Mouse (Mus musculus) stomach, embryonic 14.5 days (tissue): ENCODE data around the gene Fgr. TPM values are rescaled to one million over a fixed set of nuclear protein-coding genes. Genes with fewer than 3 reads are reported as not detected.

ENCODE experiments used
- ATAC-seq: fragments of 200-750 bp; cut with Nextera tagmentation; 2 replicates; pipeline ENCODE4 v1.8.0; 2017; ENCODE audit warnings: low read depth, moderate TSS enrichment; ENCODE audit not compliant: insufficient number of reproducible peaks, insufficient read depth, low FRiP score
- H3K27ac ChIP-seq: fragments of 300-500 bp; sonication (generic); 2 replicates; pipeline ENCODE4 v1.5.1; 2014; ENCODE audit warnings: mild to moderate bottlenecking, low read length, moderate library complexity, mixed read lengths
- H3K27me3 ChIP-seq: fragments of 300-500 bp; sonication (generic); 2 replicates; pipeline ENCODE4 v1.6.1; 2014; ENCODE audit warnings: low read length, control low read depth, mixed read lengths; ENCODE audit not compliant: control insufficient read depth, insufficient read depth
- H3K36me3 ChIP-seq: fragments of 300-500 bp; sonication (generic); 2 replicates; pipeline ENCODE4 v1.6.1; 2014; ENCODE audit warnings: mild to moderate bottlenecking, control low read depth, low read length, moderate library complexity, mixed read lengths; ENCODE audit not compliant: control insufficient read depth, insufficient read depth
- H3K4me1 ChIP-seq: fragments of 300-500 bp; sonication (generic); 2 replicates; pipeline ENCODE4 v1.6.1; 2014; ENCODE audit warnings: low read length, control low read depth, mixed read lengths; ENCODE audit not compliant: control insufficient read depth, insufficient read depth
- H3K4me2 ChIP-seq: fragments of 300-500 bp; sonication (generic); replicated peaks from 2 replicates; pipeline ENCODE4 v1.6.1; 2014; ENCODE audit warnings: low read depth, low read length, control low read depth
- H3K4me3 ChIP-seq: fragments of 300-500 bp; sonication (generic); 2 replicates; pipeline ENCODE4 v1.5.1; 2014; ENCODE audit warnings: low read depth, low read length, control low read depth
- H3K9ac ChIP-seq: fragments of 300-500 bp; sonication (generic); replicated peaks from 2 replicates; pipeline ENCODE4 v1.6.1; 2014; ENCODE audit warnings: low read depth, mild to moderate bottlenecking, control low read depth, low read length, moderate library complexity, mixed read lengths
- H3K9me3 ChIP-seq: fragments of 300-500 bp; sonication (generic); 2 replicates; pipeline ENCODE4 v1.6.1; 2016; ENCODE audit warnings: low read depth, low read length, control low read depth; ENCODE audit not compliant: control insufficient read depth
- WGBS: fragments of 180-500 bp; shearing (Covaris S2); extraction: QIAGEN DNeasy Blood & Tissue Kit; methylation state at CpG from one replicate; pipeline ENCODE4 v1.1.7; 2014; 5-methylcytosine and 5-hydroxymethylcytosine counted together
- polyA plus RNA-seq: library from polyadenylated mRNA; unstranded; fragments of >200 nt; fragmentation: Nextera tagmentation; extraction: Ambion mirVana; gene quantifications from 2 replicates; pipeline ENCODE4 v1.2.1, GENCODE M21; 2014

Fgr gene
- polyA plus RNA-seq, 1 experiment from 2014 or later = 0.19 TPM

DNA sequence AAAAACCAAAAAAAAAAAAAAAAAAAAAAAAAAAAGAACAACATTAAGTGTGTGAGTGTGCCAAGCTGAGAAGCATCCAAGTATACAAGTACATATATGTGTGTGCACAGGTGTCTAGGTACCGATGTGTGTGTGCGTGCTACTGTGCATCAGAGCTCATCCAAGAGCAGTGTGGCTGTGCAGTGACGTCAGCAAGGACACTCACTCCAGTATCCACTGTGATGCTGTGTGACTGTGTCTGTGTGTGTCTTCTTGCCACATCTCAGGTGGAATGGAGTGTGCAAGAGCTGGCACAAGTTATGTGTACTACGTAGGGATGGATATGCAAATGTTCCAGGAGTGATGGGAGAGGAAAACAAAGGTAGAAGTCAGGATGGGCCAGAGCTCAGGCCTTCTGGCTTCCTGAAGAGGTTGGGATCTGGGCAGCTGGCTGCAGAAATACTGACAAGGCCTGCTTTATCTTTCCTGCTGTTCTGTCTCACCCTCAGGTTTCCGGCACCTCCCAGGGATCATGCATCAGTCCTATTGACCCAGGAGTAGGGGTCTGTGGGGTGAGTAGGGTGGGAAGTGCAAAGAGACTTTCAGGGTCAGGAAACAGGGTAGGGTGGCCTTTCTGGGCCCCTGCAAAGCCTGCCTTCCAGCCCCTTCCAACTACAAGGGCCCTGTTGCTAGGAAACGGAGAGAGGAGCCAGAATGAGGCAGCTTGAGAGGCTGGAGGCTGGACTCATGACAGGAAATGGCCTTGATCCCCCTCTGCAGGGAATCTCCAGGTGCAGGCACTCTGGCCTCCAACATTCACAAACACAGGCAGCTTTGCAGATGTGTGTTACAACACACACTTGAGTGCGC lies 10.0 kb downstream of the Fgr start:
- no peak overlapping the region for H3K9ac ChIP-seq

GRCm38 (mm10) chr4:132988581-132989355 lies 14.9 kb downstream of the Fgr start:
- Histone ChIP-seq H3K36me3 (no peaks in the 10 kb centered on the region), H3K27ac (no peak overlapping the region), H3K4me1 (peaks cover 5% of the 10 kb centered on the region), H3K9me3 (no peaks in the 10 kb centered on the region), H3K9ac (no peak overlapping the region), H3K4me3 (no peak overlapping the region), H3K4me2 (no peak overlapping the region), H3K27me3 (no peaks in the 10 kb centered on the region)
- WGBS = 83% methylated on average over 6 of the region's 6 CpGs
- ATAC-seq = no peak

More for the DNA sequence above, 10.0 kb downstream of the Fgr start:
- Histone ChIP-seq H3K9me3 (no peaks in the 10 kb centered on the region), H3K27me3 (no peaks in the 10 kb centered on the region), H3K4me2 (no peak overlapping the region), H3K36me3 (no peaks in the 10 kb centered on the region), H3K27ac (peak overlapping the region; percentile 64), H3K4me1 (peaks cover 7% of the 10 kb centered on the region), H3K4me3 (no peak overlapping the region)
- no peak for ATAC-seq
- WGBS = 46% methylated on average over 7 of the region's 7 CpGs

DNA sequence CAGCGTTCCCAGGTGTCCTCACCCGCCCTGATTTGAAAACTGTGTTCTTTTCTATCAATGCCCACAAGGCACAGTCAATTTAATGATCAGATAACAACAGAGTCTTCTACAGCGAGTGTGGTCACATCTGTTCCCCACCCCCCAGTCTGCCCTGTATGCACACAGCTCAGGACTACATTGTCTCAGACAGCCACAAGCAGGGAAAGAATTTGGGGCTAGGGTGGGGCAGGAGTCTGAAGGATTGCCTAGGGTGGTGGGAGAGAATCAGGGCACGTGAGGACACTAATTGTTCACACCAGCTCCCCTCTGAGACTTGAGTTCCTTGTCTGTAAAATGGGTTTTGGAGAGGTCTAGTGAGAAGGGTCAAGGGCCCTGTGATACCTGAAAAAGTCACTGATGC lies 19.7 kb downstream of the Fgr start:
- Histone ChIP-seq H3K4me3 (no peak overlapping the region), H3K36me3 (no peaks in the 10 kb centered on the region), H3K27ac (no peak overlapping the region), H3K9ac (no peak overlapping the region), H3K9me3 (no peaks in the 10 kb centered on the region), H3K27me3 (no peaks in the 10 kb centered on the region), H3K4me1 (no peaks in the 10 kb centered on the region), H3K4me2 (no peak overlapping the region)
- 58% methylated on average over 4 of the region's 4 CpGs for WGBS
- no peak for ATAC-seq

DNA sequence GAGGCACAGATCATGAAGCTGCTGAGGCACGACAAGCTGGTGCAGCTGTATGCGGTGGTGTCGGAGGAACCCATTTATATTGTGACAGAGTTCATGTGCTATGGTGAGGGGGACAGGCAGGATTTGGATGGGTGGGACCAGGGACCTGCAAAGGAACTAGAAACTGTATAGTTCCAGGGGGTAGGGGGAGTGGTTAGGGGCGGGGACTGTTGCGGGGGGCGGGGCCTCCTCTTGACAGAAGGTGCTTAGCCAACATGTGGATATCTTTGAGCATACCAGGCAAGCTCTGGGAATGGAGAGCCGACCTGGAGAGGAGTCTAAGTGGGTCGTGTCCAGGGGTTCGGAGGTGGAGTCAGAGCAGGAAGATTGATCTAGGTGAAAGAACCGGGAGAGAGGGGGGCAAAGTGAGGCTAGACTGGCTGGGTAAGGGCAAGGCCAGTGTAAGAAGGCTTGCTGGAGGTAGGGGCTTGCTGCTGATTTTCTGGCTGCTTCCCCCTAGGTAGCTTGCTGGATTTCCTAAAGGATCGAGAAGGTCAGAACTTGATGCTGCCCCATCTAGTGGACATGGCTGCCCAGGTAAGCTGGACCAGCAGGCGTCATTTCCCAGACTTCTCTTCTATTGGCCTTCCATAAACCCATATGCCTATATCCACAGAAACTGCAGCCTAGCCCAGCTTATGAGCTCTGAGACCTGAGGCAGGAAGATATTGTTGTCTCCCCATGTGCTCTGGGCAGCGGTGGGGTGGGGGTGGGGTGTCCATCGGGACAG lies 23.8 kb downstream of the Fgr start:
- H3K27ac ChIP-seq = no peak overlapping the region
- no peaks in the 10 kb centered on the region; the same call in 1 of the 2 replicates for H3K4me1 ChIP-seq
- H3K27me3 ChIP-seq = no peaks in the 10 kb centered on the region
- H3K4me3 ChIP-seq = no peak overlapping the region
- no peak for ATAC-seq
- no peak overlapping the region for H3K4me2 ChIP-seq
- 41% methylated on average over 14 of the region's 14 CpGs for WGBS
- H3K9ac ChIP-seq = no peak overlapping the region
- H3K36me3 ChIP-seq = no peaks in the 10 kb centered on the region
- no peaks in the 10 kb centered on the region for H3K9me3 ChIP-seq

- WGBS = 21% methylated on average over 10 of the region's 10 CpGs
- H3K4me2 ChIP-seq = no peak overlapping the region
These were observed 29.0 kb downstream of the Fgr start for GRCm38 (mm10) chr4:133002896-133003295.

GRCm38 (mm10) chr4:133003316-133004018 lies 29.6 kb downstream of the Fgr start:
- H3K4me2 ChIP-seq = no peak overlapping the region
- no peaks in the 10 kb centered on the region for H3K36me3 ChIP-seq
- WGBS = 46% methylated on average over 21 of the region's 21 CpGs
- H3K9me3 ChIP-seq = no peaks in the 10 kb centered on the region
- H3K27ac ChIP-seq = no peak overlapping the region
- H3K9ac ChIP-seq = no peak overlapping the region
- no peak overlapping the region for H3K4me3 ChIP-seq
- H3K27me3 ChIP-seq = no peaks in the 10 kb centered on the region
- no peak for ATAC-seq
- peaks cover 2% of the 10 kb centered on the region; the same call in 1 of the 2 replicates for H3K4me1 ChIP-seq

More at GRCm38 (mm10) chr4:133002896-133003295, 29.0 kb downstream of the Fgr start:
- H3K4me1 ChIP-seq = peaks cover 2% of the 10 kb centered on the region; the same call in 1 of the 2 replicates
- H3K9me3 ChIP-seq = no peaks in the 10 kb centered on the region
- no peak overlapping the region for H3K4me3 ChIP-seq
- H3K27ac ChIP-seq = no peak overlapping the region
- ATAC-seq = no peak
- H3K9ac ChIP-seq = no peak overlapping the region
- no peaks in the 10 kb centered on the region for H3K27me3 ChIP-seq
- H3K36me3 ChIP-seq = no peaks in the 10 kb centered on the region

GRCm38 (mm10) chr4:133005233-133005632 lies 31.3 kb downstream of the Fgr start:
- Histone ChIP-seq H3K9ac (no peak overlapping the region), H3K27me3 (no peaks in the 10 kb centered on the region), H3K9me3 (no peaks in the 10 kb centered on the region), H3K4me1 (peaks cover 2% of the 10 kb centered on the region; the same call in 1 of the 2 replicates), H3K36me3 (no peaks in the 10 kb centered on the region), H3K4me2 (no peak overlapping the region), H3K27ac (no peak overlapping the region), H3K4me3 (no peak overlapping the region)
- WGBS = 12% methylated on average over 3 of the region's 3 CpGs
- peak; percentile 51; the same call in 1 of the 2 replicates for ATAC-seq
